Comparison of ENCODE assay signal across 7 mouse cellular contexts in the genomic region with DNA sequence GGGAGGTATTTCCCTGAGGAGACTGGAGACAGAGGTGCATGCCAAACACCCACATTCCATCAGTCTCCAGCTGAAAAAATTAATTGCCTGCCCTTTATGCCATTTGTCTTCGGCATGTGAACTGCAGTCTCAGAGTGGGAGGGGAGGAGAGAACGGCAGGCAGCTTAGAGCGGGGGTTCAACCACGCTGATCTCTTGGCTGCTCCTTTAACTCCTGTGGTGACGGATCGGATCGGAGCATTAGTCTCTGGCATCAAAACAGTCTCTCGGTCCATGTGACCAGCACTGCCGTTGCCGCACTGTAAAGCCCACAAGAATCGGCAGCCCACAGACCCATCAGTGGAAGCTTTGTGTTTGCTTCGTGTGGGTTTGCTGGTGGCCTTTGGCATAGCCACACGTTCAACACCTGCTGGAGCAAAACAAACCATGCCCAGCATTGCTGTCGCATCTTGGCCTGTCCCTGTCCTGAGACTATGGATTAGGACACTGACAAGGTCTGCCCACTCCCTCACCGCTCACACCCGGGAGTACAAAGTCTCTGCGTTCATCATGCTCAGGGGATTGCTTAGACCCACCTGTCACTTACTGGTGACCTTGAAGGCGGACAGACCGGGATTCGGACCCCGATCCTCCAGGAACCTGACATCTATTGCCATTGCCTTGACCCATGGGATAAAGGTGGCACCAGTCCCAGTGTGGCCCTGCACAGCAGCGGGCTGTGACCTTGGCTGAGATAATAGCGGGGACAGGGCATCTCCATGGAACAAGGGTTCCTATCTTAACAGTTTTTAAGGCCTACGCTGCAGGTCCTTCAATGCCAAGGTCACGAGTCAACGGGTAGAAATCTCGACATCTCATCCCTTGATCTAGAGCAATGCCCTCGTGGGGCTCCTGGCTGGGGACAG. TPM values are rescaled to one million over a fixed set of nuclear protein-coding genes. Genes with fewer than 3 reads are reported as not detected.
DNase-seq lines count a peak whose midpoint lies in the region; ATAC-seq and TF ChIP-seq lines count a peak whose summit lies in the region.

No protein-coding gene starts in this region.

- H3K27me3 ChIP-seq in megakaryocyte, embryonic 14.5 days (replicated peaks) = peaks cover 70% of the 10 kb centered on the region
- no peaks in the 10 kb centered on the region for H3K27me3 ChIP-seq in heart, embryonic 12.5 days (replicated peaks)
- no peaks in the 10 kb centered on the region for H3K27me3 ChIP-seq in kidney, postnatal 0 days (ENCODE audit: insufficient read depth, low read length)

- no peaks in the 10 kb centered on the region for H3K36me3 ChIP-seq in megakaryocyte, embryonic 14.5 days (replicated peaks; ENCODE audit: low read length)
- H3K36me3 ChIP-seq in heart, embryonic 12.5 days = no peaks in the 10 kb centered on the region
- no peaks in the 10 kb centered on the region for H3K36me3 ChIP-seq in kidney, postnatal 0 days (ENCODE audit: insufficient read depth, low read length)

- peak overlapping the region; percentile 70 for H3K4me2 ChIP-seq in heart, embryonic 12.5 days
- peak overlapping the region; percentile 85 for H3K4me2 ChIP-seq in kidney, postnatal 0 days (ENCODE audit: low read length)

- DNase-seq in adrenal gland, postnatal 36 days = peak; percentile 73 to 79
- peak; percentile 67 for DNase-seq in kidney, postnatal 0 days (ENCODE audit: low spot score)

- 11% methylated on average over 28 of the region's 28 CpGs for WGBS in heart, embryonic 12.5 days
- 18% methylated on average over 28 of the region's 28 CpGs for WGBS in kidney, postnatal 0 days

- no peak; the same call in 1 of the 2 replicates for ATAC-seq in megakaryocyte, adult 5-6 weeks (ENCODE audit: poor library complexity, severe bottlenecking)
- ATAC-seq in heart, embryonic 12.5 days (ENCODE audit: insufficient number of reproducible peaks, low FRiP score) = peak; percentile 45
- ATAC-seq in kidney, postnatal 0 days (replicated peaks; ENCODE audit: low FRiP score, low read depth) = no peak
- ATAC-seq in monocyte, adult 5-6 weeks (replicated peaks; ENCODE audit: insufficient number of reproducible peaks, low FRiP score, low TSS enrichment, poor library complexity, severe bottlenecking) = 0 out of 2 replicates have a peak, but pooled peaks have one; percentile 5
- no peak; the same call in 1 of the 2 replicates for ATAC-seq in megakaryocyte progenitor cell, adult 5-6 weeks (replicated peaks; ENCODE audit: poor library complexity)

- H3K4me1 ChIP-seq in megakaryocyte, embryonic 14.5 days = peaks cover 44% of the 10 kb centered on the region
- peaks cover 41% of the 10 kb centered on the region for H3K4me1 ChIP-seq in heart, embryonic 12.5 days (replicated peaks)
- H3K4me1 ChIP-seq in kidney, postnatal 0 days (replicated peaks; ENCODE audit: insufficient read depth, low read length) = peaks cover 16% of the 10 kb centered on the region

- H3K27ac ChIP-seq in heart, embryonic 12.5 days (ENCODE audit: poor library complexity, severe bottlenecking) = peak overlapping the region; percentile 76
- peak overlapping the region; percentile 84 for H3K27ac ChIP-seq in kidney, postnatal 0 days

- H3K4me3 ChIP-seq in megakaryocyte, embryonic 14.5 days (replicated peaks) = peak overlapping the region; percentile 92
- peak overlapping the region; percentile 47 for H3K4me3 ChIP-seq in heart, embryonic 12.5 days
- H3K4me3 ChIP-seq in kidney, postnatal 0 days (replicated peaks; ENCODE audit: low read depth, low read length) = peak overlapping the region; percentile 38

- peak; percentile 10; the same call in 1 of the 2 replicates for TF ChIP-seq CTCF in kidney, postnatal 0 days (IDR thresholded peaks at IDR 0.05; ENCODE audit: low read depth)

- peak overlapping the region; percentile 69 for H3K9ac ChIP-seq in heart, embryonic 12.5 days
- peak overlapping the region; percentile 68 for H3K9ac ChIP-seq in kidney, postnatal 0 days (ENCODE audit: low read depth, low read length)

- H3K9me3 ChIP-seq in megakaryocyte, embryonic 14.5 days = no peaks in the 10 kb centered on the region
- H3K9me3 ChIP-seq in heart, embryonic 12.5 days (replicated peaks) = no peaks in the 10 kb centered on the region
- H3K9me3 ChIP-seq in kidney, postnatal 0 days (replicated peaks; ENCODE audit: low read length) = no peaks in the 10 kb centered on the region

RNA-seq across cellular contexts. Expression of a gene that starts 41.3 kb away (rescaled TPM):
- 11.8 and 33.1 TPM in 2 replicates for polyA plus RNA-seq in megakaryocyte, embryonic 14.5 days (2012; ENCODE audit: insufficient read depth, low replicate concordance)
- total RNA-seq in megakaryocyte, adult 5-6 weeks (2015) = 88.1 and 98.8 TPM in 2 replicates
- 34.4 and 35.8 TPM in 2 replicates for total RNA-seq in megakaryocyte, adult 5-6 weeks (2017)
- 10 to 100 TPM; 74.9 to 79.7 TPM for total RNA-seq in adrenal gland, postnatal 36 days (2021)
- 235 and 244 TPM in 2 replicates for polyA plus RNA-seq in heart, embryonic 12.5 days (2016; fragmentation: Nextera tagmentation; extraction: Ambion mirVana)
- polyA plus RNA-seq in kidney, postnatal 0 days (2015; fragmentation: Nextera tagmentation; extraction: Ambion mirVana) = 241 and 255 TPM in 2 replicates
- total RNA-seq in monocyte, adult 5-6 weeks (2017) = 49.1 to 62.7 TPM (median 62.4 TPM) in 3 replicates
- total RNA-seq in megakaryocyte progenitor cell, adult 5-6 weeks (2015) = 133 and 138 TPM in 2 replicates
- 52.0 and 52.2 TPM in 2 replicates for total RNA-seq in megakaryocyte progenitor cell, adult 5-6 weeks (2017)

Comparison
In these comparisons a context has a peak if more than half of its experiments do, and no peak if none do; other contexts are left out.
1. H3K4me3 ChIP-seq: peak in every context shown above with its lines; median percentile 92 in megakaryocyte, embryonic 14.5 days; 47 in heart, embryonic 12.5 days; 38 in kidney, postnatal 0 days.
2. ATAC-seq: peak in heart, embryonic 12.5 days (single experiment) and monocyte, adult 5-6 weeks (single experiment); none in megakaryocyte, adult 5-6 weeks (single experiment), kidney, postnatal 0 days (single experiment) and megakaryocyte progenitor cell, adult 5-6 weeks (single experiment).